Mouse (Mus musculus): Measurements from ENCODE around the gene Rnase12. TPM values are rescaled to one million over a fixed set of nuclear protein-coding genes. Genes with fewer than 3 reads are reported as not detected.
A peak's percentile ranks its signal among the peaks of the same experiment; 100 is the strongest.

The Rnase12 gene
- total RNA-seq, 4 experiments from 2014 or later, result not detected

GRCm38 (mm10) chr14:51083805-51084204 lies 26.3 kb upstream of the Rnase12 start:
- DNase-seq, result no peak

- DNase-seq, result peak; percentile 61
Observed at GRCm38 (mm10) chr14:51082599-51083581, 25.4 kb upstream of the Rnase12 start.

- DNase-seq, result no peak
Observed at GRCm38 (mm10) chr14:51081035-51081434, 23.6 kb upstream of the Rnase12 start.

- no peak for DNase-seq
Observed at GRCm38 (mm10) chr14:51079180-51079579, 21.7 kb upstream of the Rnase12 start.

GRCm38 (mm10) chr14:51074335-51074734 lies 16.9 kb upstream of the Rnase12 start, which contains the start of gene Olfr750:
Gene Olfr750, minus strand, starts transcription at chr14:51074435.
- DNase-seq, result no peak

- DNase-seq, result no peak
Observed at GRCm38 (mm10) chr14:51069617-51070016, 12.2 kb upstream of the Rnase12 start.

GRCm38 (mm10) chr14:51068956-51069355 lies 11.5 kb upstream of the Rnase12 start:
- DNase-seq, result no peak

GRCm38 (mm10) chr14:51060761-51061160 lies 3.3 kb upstream of the Rnase12 start:
- no peak for DNase-seq

- no peak for DNase-seq
Observed at GRCm38 (mm10) chr14:51054243-51055237, 2.9 kb downstream of the Rnase12 start.

- DNase-seq, result no peak
Observed at GRCm38 (mm10) chr14:51053176-51053575, 4.3 kb downstream of the Rnase12 start.

GRCm38 (mm10) chr14:51051941-51052340 lies 5.5 kb downstream of the Rnase12 start:
- no peak for DNase-seq

- no peak for DNase-seq
Observed at GRCm38 (mm10) chr14:51050063-51050462, 7.4 kb downstream of the Rnase12 start, which contains the start of gene Rnase11. Gene Rnase11, minus strand, starts transcription at chr14:51050163.

GRCm38 (mm10) chr14:51047846-51048245 lies 9.6 kb downstream of the Rnase12 start:
- no peak for DNase-seq

- no peak for DNase-seq
Observed at GRCm38 (mm10) chr14:51041769-51042168, 15.7 kb downstream of the Rnase12 start, which contains the start of gene Rnase9. Gene Rnase9, minus strand, starts transcription at chr14:51041869.

- no peak for DNase-seq
Observed at GRCm38 (mm10) chr14:51036214-51036613, 21.2 kb downstream of the Rnase12 start.

- DNase-seq, result no peak
Observed at GRCm38 (mm10) chr14:51035206-51035605, 22.3 kb downstream of the Rnase12 start.

- DNase-seq, result no peak
Observed at GRCm38 (mm10) chr14:51027387-51028155, 29.9 kb downstream of the Rnase12 start.

GRCm38 (mm10) chr14:51026391-51027133 lies 30.9 kb downstream of the Rnase12 start:
- DNase-seq, result peak; percentile 30

- no peak for DNase-seq
Observed at GRCm38 (mm10) chr14:51024820-51025219, 32.6 kb downstream of the Rnase12 start.

- DNase-seq, result no peak
Observed at GRCm38 (mm10) chr14:51023457-51023856, 34.0 kb downstream of the Rnase12 start.

GRCm38 (mm10) chr14:51017256-51017655 lies 40.2 kb downstream of the Rnase12 start:
- no peak for DNase-seq

All from adrenal gland, adult 8-10 months (tissue).